Mouse (Mus musculus): ENCODE measurements around the gene Sf1.

- no peak for TF ChIP-seq CTCF (IDR thresholded peaks at IDR 0.05; ENCODE audit: low read depth)
- TF ChIP-seq EP300 (IDR thresholded peaks at IDR 0.05; ENCODE audit: low read depth), result no peak
Measured at GRCm38 (mm10) chr19:6314513-6314912, 49.0 kb upstream of the Sf1 start.

All from liver, embryonic 14.5 days (tissue).